Mouse (Mus musculus) gonadal fat pad, adult 2 months (tissue): ENCODE results near the gene Tbca. TPM values are rescaled to one million over a fixed set of nuclear protein-coding genes. Genes with fewer than 3 reads are reported as not detected.

ENCODE experiments used
- DNase-seq: peaks from one replicate; pipeline ENCODE4 v3.0.0-alpha.2; 2012; ENCODE audit warnings: low read depth
- polyA plus RNA-seq: library from polyadenylated mRNA; depleted of rRNA; stranded (reverse); fragments of >200 nt; gene quantifications from 2 replicates; pipeline ENCODE4 v1.2.3, GENCODE M21; 2012

The Tbca gene
- polyA plus RNA-seq, 1 experiment, result 23.7 TPM

DNA sequence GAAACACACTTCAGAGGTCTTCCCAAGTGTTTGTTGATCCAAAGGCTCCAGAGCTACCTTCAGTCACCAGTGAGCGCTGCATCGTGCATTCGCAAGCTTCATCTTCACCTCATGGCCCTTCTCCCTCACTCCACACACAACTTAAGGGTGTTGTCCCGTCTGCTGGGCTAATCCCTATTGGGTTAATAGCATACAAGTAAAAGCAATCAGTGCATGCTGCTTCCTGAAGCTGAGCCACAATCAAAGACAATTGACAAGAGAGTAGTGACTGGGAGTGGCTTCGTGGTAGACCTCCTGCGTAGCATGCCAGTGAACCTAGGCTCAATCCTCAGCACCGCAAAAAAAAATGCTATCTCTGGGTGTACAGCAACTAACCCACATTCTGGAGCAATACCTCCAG, 59.2 kb downstream of the Tbca start:
- DNase-seq, result no peak

DNA sequence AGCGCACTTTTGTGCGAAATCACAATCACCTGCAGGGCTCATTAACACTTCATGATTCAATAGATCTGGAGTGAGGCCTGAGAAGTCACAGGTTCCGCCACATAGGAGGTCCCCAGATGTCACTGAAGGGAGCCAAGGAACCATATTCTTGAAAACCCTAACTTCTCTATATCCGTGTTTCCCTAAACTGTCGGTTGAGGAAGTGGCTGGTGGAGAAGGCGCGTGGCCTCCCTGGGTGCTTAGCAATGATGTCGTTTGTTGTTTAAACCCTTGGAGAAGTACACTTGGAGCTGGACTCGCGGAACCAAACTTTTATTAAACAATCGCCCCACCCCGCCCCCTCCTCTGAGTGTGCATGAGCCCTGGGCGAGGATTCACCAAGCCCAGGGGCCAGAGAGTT, 60.6 kb downstream of the Tbca start:
- DNase-seq, result no peak

DNA sequence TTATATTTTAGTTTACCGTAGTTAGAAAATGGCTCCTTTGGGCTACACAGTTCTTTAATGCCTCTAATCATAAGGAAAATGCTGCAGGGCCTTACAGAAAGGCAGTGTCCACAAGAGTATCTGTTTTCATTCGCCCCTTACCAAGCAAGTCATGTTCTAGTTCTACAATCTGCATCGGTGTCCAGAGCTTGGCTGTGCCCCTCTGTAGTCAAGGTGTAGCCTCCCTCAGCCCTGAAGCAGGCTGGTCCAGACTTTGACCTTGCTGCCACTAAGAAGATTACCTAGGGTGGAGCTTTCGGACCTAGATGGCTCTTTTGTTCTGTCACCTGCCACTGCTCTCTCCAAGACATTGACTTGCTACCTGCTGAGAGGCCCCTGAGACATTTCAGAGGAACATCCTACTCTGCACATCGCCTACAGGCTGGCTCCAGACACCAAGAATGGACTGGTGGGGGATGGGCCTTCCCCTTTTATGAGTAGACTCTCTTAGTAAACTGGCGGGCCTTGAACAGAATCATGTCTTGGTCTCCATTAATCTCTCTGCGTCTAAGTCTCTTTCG, 69.4 kb downstream of the Tbca start:
- DNase-seq, result no peak

DNA sequence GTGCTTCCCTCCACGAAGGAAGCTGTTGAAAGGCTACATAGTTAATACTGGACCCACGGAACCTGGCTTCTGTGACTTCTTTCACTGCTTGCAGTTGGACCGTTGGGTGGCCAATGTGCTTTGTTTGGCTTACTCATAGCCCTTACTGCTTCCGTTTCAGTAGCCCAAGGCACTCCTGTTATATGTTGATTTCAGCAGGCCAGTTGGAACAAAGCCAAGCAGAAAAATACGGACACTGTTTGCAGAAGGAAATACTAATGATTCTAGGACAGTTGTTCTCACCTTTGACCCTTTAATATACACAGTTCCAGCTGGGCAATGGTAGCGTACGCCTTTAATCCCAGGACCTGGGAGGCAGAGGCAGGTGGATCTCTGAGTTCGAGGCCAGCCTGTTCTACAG, 70.5 kb downstream of the Tbca start:
- no peak for DNase-seq

DNA sequence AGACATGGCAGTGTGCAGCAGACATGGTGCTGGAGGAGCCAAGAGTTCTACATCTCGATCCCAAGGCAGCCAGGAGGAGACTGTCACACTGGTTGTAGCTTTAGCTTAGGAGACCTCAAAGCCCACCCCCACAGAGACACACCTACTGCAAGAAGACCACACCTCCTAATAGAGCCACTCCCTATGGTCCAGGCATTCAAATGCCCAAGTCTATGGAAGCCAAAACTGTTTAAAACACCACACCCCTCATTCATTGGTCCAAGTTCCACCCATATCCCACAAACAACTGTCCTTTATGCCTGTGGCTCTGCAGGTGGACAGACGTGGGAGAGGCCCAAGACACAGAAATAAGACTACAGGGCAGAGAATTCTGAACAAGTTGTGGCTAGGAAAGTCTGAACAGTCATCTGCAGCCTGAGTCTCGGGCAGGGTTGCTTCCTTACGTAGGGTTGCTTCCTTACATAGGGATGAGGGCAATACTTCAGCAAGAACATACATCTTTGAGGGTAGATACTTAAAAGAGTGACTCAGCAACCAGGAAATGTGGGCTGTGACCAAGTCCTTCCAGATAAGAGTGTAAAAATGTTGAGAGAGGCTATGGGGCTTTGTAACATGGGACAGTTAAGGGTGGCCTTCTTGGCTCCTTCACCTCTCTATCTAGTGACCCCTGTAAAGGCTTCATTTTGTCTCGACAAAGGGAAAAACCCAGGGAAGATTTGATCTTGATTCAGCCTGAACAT, 74.0 kb downstream of the Tbca start:
- no peak for DNase-seq

DNA sequence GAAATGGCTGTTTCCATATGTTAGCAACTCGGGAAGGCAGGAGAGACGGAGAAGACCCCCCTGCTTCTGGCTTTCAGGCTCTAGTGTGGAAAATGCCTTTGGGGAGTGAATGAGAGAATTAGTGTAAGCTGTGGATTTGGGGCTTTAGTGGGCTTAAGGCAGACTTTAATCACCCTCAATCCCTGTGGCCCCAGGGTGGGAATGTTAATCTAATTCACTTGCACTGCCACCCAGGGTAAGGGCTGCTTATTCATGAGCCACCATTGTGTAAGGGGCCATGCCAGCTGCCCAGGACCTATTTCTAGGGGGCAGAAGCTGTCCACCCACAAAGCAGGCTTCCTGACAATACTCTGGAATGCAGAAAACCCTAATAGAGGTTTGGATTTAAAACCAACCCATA, 78.2 kb downstream of the Tbca start:
- DNase-seq, result no peak

DNA sequence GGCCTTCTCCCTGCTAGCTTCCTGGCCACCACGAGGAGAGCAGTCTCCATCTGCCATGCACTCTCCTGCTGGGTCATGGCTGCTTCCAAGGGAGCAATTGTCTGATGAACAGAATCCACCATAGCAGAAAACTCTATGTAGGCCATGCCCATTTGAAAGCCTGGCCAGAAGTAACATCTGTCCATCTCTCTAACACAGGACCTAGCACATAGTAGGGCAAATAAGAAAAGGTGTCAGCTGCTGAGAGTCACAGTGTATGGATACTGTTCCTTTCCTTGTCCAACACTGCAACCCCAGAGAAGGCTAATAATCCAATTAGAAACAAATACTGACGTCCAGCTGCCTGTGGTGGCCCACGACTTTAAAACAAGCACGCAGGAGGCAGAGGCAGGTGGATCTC, 79.1 kb downstream of the Tbca start:
- no peak for DNase-seq

DNA sequence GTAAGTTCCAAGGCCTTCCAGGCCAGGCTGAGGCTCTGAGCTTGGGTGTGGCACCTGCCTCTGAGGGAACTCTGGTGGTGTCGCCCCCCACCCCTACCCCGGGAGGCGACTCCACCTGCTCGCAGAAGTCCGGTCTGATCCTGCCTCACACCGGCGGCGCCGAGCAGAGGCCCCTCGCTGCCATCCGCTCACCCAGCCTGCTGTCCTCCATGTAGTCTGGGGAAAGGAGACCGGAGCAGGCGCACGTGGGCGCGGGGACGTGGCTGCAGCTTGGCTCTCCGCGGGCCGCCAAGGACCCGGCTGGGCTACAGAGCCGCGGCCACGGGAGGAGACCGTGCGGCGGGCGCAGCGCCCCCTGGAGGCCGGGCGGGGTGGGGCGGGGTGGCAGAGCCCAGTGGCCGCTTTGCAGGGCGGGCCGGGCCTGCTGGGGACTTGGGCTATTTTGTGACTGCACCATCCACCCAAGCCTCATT, 79.8 kb downstream of the Tbca start:
- DNase-seq, result no peak

DNA sequence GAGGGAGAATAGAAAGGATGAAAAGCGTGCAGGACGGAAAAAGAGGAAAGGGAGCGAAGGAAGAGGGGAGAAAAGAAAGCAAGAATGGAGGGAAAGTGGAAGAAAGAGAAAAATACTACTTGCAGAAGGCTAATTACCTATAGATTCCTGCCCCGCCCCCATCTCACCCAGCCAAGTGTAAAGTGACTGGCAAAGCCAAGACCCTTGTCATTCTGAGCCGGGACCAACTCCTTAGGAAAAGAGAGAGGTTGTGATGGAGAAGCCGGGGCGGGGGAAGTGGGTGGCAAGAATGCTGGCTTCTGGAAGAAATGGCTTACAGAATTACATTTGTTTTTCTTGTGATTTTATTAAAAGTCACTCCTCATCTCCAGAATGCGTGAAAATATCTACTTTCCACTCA, 80.8 kb downstream of the Tbca start:
- no peak for DNase-seq

DNA sequence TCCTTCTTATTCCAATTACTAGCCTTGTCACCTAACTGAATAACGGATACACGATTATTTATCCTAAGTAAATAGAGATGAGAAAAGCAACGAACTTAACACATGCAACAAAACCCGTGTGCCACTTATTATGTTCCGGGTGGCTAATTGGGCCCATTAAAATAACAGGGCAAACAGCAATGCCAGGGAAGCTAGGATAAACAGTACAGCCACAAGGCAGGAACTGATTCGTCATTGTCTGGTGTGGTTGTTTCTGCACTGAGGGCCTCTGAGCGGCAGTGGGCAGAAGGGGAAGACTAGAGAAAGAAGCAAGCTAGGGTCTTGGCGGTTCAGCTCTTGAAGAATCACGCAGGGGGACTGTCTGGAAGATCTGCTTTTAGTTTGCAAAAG, 81.4 kb downstream of the Tbca start:
- no peak for DNase-seq

DNA sequence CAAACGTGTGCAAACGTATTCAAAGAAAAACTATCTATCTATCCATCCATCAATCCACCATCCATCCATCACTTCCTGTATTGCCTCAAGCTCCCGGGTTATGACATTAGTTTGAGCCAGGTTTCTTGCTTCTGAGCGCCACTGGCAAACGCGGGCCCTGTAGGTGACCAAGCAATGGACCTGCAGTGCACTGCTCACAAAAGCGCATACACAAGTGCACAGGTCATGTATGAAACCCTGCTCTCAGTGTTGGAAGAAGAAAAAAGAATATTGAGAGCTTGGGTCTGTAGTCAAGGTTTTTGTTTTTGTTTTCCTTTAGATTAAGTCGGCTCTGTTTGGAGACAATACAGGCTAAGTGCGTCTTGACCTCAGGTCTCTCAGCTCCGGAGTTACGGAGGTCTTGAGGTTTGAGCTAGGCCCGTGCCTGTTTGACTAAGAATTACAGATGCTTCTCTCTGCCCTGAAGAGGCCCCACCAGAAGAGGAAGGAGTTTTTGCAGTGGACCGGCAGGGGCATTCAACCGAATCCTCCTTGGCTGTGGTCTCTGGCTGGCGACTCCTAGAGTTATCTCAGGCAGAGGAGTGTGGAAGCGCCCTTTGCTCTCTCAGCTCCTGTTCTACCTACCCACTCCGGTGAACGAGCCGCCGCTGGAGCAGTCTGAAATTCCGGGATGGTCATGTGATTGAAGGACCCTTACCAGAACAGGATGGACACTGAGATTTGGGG, 81.9 kb downstream of the Tbca start:
- no peak for DNase-seq

DNA sequence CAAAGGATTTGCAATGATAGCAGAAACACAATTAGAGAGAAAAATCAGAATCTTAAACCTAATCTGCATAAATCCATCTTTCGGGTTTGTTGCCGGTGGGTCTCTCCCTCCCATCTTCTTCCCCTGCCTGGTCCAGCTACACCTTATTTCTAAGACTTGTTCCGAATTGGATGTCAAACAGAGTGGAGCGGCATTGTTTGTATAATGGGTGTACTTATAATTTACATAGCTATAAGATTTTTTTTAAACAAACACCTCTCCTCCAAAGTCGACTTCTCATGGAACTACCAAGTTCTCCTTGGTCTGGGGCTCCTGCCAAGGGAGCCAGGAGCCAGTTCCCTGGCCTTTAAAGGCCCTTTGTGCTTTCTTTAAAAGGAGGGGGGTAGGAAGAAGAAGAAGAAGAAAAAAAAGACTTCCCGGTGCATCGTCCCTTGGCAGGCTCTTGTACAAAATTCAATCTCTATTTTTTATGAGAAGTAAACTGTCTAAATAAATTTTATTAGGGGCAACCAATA, 83.2 kb downstream of the Tbca start:
- no peak for DNase-seq

DNA sequence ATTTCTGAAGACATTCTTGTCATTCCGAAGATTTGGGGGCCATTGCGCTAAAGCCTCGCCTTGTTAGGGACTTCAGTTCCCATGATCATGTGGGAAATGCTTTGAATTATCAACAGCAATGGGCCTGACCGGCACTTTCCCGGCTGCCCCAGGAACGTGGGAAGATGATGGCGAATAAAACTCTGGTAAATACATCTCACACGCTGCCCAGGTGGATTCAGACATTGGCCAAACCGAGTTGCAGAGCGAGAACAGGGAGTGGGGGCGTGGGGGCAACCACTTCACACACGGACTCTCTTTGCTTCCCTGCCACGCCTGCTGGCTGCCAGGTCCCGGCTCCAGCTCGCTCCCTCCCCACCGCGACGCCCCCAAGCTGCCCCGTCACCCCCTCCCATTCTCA, 83.7 kb downstream of the Tbca start:
- no peak for DNase-seq

DNA sequence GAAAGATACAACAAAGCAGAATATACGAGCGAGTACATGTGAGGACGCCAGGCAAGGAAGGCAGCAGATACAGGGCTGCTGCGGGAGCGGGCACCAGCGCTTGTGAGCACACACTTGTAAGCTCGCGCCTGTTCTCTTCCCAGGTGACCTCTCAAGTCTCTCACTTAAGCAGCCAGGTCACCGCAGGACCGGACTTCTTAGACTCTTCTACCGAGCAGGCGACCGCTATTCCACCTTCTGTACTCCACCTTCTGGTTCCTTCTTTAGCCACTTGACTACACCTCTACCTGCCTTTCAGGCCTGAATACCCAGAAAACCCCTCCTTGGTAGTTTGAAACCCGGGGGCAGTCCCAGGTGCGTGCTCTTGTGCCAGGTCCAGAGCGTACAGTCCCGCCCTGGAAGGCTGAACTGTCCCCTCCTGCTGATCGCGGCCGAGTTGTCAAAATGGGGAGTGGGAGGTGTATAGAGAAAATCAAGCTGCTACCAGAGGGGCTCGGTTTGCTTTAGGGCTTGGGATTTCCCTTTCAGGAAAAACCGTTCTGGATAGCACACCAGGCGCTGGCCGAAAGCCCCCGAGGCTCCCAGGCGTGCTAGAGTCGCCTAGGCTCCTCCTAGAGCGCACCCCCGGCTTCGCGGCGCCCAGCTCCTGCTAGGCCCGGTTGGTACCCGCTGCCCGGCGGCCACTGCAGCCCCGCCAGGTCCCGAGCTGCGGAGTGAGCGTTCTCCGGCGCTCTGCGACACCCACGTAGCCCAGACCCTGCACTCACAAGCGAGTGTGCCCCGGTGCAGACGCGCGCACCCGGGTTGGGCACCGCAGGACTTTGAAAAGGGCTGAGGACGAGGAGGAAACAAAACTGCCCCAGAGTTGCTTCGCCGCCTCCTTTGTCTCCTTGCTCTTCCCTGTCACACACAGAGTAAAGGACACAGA, 84.7 kb downstream of the Tbca start:
- no peak for DNase-seq

DNA sequence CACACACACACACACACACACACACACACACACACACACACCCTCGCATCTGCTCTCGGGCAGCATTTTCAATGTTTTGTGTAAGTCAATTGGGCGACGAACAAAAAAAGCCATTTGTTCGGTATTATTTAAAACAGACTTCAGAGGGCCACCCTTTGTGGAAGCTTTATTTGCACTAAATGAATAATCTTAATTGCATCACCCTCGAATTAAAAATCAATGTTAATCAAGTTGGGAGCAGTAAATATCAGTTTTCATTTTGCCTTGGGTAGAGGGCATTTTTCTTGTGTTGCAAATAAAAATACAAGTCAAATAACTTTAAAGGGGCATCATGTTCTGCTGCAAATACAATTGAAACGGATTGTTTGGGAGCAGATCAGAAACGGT, 85.3 kb downstream of the Tbca start:
- DNase-seq, result no peak

DNA sequence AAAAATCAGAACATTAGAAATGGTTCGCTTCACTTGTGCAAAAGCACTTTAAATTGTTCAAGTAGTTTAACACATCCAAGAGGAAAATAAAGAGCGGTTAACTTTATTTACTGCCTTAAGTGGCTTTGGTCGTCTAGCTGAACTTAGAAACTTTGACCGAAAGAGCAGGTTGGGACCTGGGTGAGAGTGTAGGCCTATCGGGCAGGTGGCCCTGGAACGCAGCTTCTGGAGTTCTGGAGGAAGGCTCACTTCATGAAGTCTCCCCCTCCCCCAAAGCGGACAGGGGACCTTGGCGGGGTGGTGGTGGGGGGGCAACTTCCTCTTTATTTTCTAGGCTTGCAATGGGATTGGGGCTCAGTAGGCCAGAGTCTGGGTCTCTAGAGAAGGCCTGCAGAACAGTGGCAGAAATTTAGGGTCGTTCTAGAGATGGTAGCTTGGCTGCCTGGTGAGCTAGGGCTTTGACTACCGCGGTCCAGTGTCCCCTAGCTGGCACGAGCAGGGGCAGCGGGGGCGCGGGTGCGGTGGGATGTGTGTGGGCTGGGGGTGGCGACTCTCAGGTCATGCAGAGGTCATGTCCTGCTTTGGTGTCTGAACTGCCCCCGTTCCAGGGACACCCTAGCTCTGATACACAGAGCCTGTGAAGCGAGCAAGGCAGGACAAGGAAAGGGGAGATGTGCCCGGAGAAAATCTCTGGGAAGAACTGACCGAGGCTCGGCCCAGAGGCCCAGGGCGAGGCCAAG, 86.1 kb downstream of the Tbca start:
- no peak for DNase-seq

DNA sequence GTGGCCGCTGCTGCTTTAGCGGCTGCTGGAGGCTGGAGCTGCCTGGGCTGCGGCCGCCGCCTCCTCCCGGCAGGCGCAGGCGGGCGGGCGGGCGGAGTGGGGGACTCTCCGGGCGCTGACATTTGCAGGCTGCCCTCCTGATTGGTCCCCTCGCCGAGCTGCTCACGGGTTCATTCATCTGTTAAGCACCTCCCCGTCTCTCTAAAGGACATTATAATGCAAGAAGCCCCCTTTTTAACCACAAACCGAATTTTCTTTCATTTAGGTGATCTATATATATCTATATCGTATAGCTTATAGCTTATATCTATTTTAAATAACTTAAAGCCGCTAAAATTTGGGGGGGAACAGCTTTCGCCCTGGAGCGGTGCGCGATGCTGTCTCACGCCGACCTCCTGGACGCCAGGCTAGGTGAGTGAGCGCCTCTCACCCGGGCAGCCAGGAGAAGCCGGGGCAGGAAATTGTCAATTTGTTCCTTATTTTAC, 86.7 kb downstream of the Tbca start, which contains the start of gene Otp:
Otp (plus strand) TSS at position 207 of the 485 bp plus-strand sequence.
- DNase-seq, result no peak

DNA sequence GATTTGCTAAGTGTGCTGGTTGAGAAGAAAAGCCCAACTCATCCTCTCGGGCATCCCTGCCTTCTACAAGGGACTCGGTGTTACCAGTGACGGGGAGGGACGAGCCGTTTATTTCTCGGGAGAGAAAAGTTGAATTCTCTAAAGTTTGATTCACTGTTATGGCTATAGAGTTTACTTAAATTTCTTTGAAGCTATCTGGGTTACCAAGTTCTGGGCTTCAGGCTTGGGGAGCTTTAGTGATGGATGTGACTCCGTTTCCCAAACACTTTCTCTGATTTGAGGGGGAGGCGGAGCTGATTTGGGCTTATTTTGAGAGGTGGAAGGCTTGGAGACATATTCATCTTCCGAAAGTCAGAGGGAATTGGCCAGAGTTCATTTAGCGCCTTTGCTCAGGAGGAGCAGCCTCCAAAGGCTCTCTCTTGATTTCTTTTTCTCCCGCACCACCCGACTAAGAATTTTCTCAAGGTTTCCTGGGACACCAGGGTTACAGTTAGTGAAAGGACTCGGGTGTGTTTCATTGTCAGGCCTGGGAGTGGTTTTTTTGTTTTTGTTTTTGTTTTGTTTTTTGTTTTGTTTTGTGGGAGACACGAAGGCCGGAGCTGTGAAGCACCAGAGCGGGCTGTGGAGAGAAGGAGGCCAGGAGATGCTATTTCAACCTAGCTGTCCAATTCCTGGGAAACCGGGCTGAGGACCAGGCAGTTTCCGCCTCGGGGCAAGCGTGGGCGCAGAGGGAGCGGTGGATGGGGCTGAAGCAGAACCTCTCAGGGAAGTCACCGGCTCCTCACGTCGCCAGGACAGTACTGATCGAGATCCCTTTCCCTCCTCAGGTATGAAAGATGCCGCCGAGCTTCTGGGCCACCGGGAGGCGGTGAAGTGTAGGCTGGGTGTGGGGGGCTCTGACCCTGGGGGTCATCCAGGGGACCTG, 87.8 kb downstream of the Tbca start:
- no peak for DNase-seq

DNA sequence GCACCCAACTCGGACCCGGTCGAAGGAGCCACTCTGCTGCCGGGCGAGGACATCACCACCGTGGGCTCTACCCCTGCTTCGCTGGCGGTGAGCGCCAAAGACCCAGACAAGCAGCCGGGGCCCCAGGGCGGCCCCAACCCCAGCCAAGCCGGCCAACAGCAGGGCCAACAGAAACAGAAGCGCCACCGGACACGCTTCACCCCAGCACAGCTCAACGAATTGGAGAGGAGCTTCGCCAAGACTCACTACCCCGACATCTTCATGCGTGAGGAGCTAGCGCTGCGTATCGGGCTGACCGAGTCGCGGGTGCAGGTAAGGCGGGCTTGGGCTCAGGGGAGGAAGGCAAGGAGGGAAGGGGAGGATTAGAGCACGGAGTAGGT, 88.5 kb downstream of the Tbca start:
- DNase-seq, result no peak
